Mouse (Mus musculus) midbrain, embryonic 10.5 days (tissue): ENCODE data around the gene Olfr1424. TPM values are rescaled to one million over a fixed set of nuclear protein-coding genes. Genes with fewer than 3 reads are reported as not detected.
"Not testable (repeated sequence)": the region's sequence is repeated elsewhere in the genome, so short reads cannot be mapped to it uniquely, and the experiment has no call there.

Source experiments
- DNase-seq: peaks from one replicate; pipeline ENCODE4 v3.0.0-alpha.2; 2017; ENCODE audit warnings: low spot score
- H3K27ac ChIP-seq: fragments of 300-500 bp; sonication (generic); replicated peaks from 2 replicates; pipeline ENCODE4 v1.5.1; 2016; ENCODE audit warnings: mild to moderate bottlenecking
- H3K27me3 ChIP-seq: fragments of 300-500 bp; sonication (generic); 2 replicates; pipeline ENCODE4 v1.6.1; 2016; ENCODE audit warnings: low read depth, mild to moderate bottlenecking; ENCODE audit not compliant: poor library complexity, severe bottlenecking
- H3K36me3 ChIP-seq: fragments of 300-500 bp; sonication (generic); 2 replicates; pipeline ENCODE4 v1.6.1; 2016; ENCODE audit warnings: mild to moderate bottlenecking, moderate library complexity
- H3K4me1 ChIP-seq: fragments of 300-500 bp; sonication (generic); 2 replicates; pipeline ENCODE4 v1.6.1; 2016
- H3K4me3 ChIP-seq: fragments of 300-500 bp; sonication (generic); 2 replicates; pipeline ENCODE4 v1.5.1; 2016; ENCODE audit warnings: mild to moderate bottlenecking, moderate library complexity
- H3K9me3 ChIP-seq: fragments of 300-500 bp; sonication (generic); replicated peaks from 2 replicates; pipeline ENCODE4 v1.6.1; 2016; ENCODE audit warnings: mild to moderate bottlenecking
- WGBS: fragments of 180-500 bp; shearing (Covaris S2); methylation state at CpG from one replicate; pipeline ENCODE4 v1.1.7; 2016; 5-methylcytosine and 5-hydroxymethylcytosine counted together
- polyA plus RNA-seq: library from polyadenylated mRNA; unstranded; fragments of >200 nt; fragmentation: Nextera tagmentation; extraction: Ambion mirVana; gene quantifications from 2 replicates; pipeline ENCODE4 v1.2.1, GENCODE M21; 2016

Olfr1424 gene
- polyA plus RNA-seq, result not detected in 2 replicates

GRCm38 (mm10) chr19:12062582-12062981, at the start of gene Olfr1424:
Gene Olfr1424, minus strand, starts transcription at chr19:12062682.
- DNase-seq, H3K4me1 ChIP-seq, H3K4me3 ChIP-seq, H3K9me3 ChIP-seq, H3K27ac ChIP-seq, H3K27me3 ChIP-seq, H3K36me3 ChIP-seq: not testable (repeated sequence)
- 93% methylated on average over 1 of the region's 1 CpGs for WGBS

GRCm38 (mm10) chr19:12104541-12104940, 42.1 kb upstream of the Olfr1424 start:
- no peak for DNase-seq
- Histone ChIP-seq H3K27ac (no peak overlapping the region), H3K4me1 (no peaks in the 10 kb centered on the region), H3K27me3 (no peaks in the 10 kb centered on the region), H3K36me3 (no peaks in the 10 kb centered on the region), H3K9me3 (no peaks in the 10 kb centered on the region), H3K4me3 (no peak overlapping the region)
- WGBS, result 73% methylated on average over 1 of the region's 1 CpGs

GRCm38 (mm10) chr19:12103234-12103633, 40.8 kb upstream of the Olfr1424 start, which contains the start of gene Olfr1427:
Gene Olfr1427, minus strand, starts transcription at chr19:12103334.
- H3K27me3 ChIP-seq, result no peaks in the 10 kb centered on the region
- no peaks in the 10 kb centered on the region for H3K36me3 ChIP-seq
- no peak within 1 kb of the TSS for H3K27ac ChIP-seq
- no peaks in the 10 kb centered on the region for H3K4me1 ChIP-seq
- 95% methylated on average over 2 of the region's 2 CpGs for WGBS
- no peaks in the 10 kb centered on the region for H3K9me3 ChIP-seq
- no peak within 1 kb of the TSS for H3K4me3 ChIP-seq
- DNase-seq, result no peak

- 92% methylated on average over 1 of the region's 1 CpGs for WGBS
- Histone ChIP-seq H3K4me1 (no peaks in the 10 kb centered on the region), H3K36me3 (no peaks in the 10 kb centered on the region), H3K9me3 (no peaks in the 10 kb centered on the region), H3K27me3 (no peaks in the 10 kb centered on the region), H3K4me3 (no peak within 1 kb of the TSS), H3K27ac (no peak within 1 kb of the TSS)
- DNase-seq, result no peak
Measured at GRCm38 (mm10) chr19:12091913-12092312, 29.4 kb upstream of the Olfr1424 start, which contains the start of gene Olfr1426. Gene Olfr1426, minus strand, starts transcription at chr19:12092013.

GRCm38 (mm10) chr19:12077631-12078030, 15.1 kb upstream of the Olfr1424 start, which contains the start of gene Olfr1425:
Gene Olfr1425, minus strand, starts transcription at chr19:12077731.
- H3K9me3 ChIP-seq, DNase-seq, H3K27me3 ChIP-seq, H3K36me3 ChIP-seq, H3K27ac ChIP-seq, H3K4me3 ChIP-seq, H3K4me1 ChIP-seq: not testable (repeated sequence)
- WGBS, result 87% methylated on average over 4 of the region's 4 CpGs

- not testable (repeated sequence) for H3K27me3 ChIP-seq, H3K36me3 ChIP-seq, H3K4me1 ChIP-seq, H3K27ac ChIP-seq, DNase-seq, H3K9me3 ChIP-seq, H3K4me3 ChIP-seq
- WGBS, result 74% methylated on average over 1 of the region's 1 CpGs
Measured at GRCm38 (mm10) chr19:12069546-12069945, 7.1 kb upstream of the Olfr1424 start.

GRCm38 (mm10) chr19:12067806-12068205, 5.3 kb upstream of the Olfr1424 start:
- H3K9me3 ChIP-seq, DNase-seq, H3K4me1 ChIP-seq, H3K36me3 ChIP-seq, H3K4me3 ChIP-seq, H3K27me3 ChIP-seq, H3K27ac ChIP-seq: not testable (repeated sequence)
- WGBS, result 73% methylated on average over 1 of the region's 1 CpGs

- Histone ChIP-seq H3K36me3 (no peaks in the 10 kb centered on the region), H3K27ac (no peak overlapping the region), H3K4me3 (no peak overlapping the region), H3K9me3 (no peaks in the 10 kb centered on the region), H3K4me1 (no peaks in the 10 kb centered on the region), H3K27me3 (no peaks in the 10 kb centered on the region)
- WGBS, result 89% methylated on average over 5 of the region's 5 CpGs
- DNase-seq, result no peak
Measured at GRCm38 (mm10) chr19:12043163-12043562, 19.3 kb downstream of the Olfr1424 start.

GRCm38 (mm10) chr19:12041217-12041616, 21.3 kb downstream of the Olfr1424 start, which contains the start of gene Olfr1423:
Gene Olfr1423, minus strand, starts transcription at chr19:12041317.
- 71% methylated on average over 2 of the region's 2 CpGs for WGBS

GRCm38 (mm10) chr19:12037727-12038126, 24.8 kb downstream of the Olfr1424 start:
- Histone ChIP-seq H3K4me1 (no peaks in the 10 kb centered on the region), H3K36me3 (no peaks in the 10 kb centered on the region), H3K27me3 (no peaks in the 10 kb centered on the region), H3K4me3 (no peak overlapping the region), H3K9me3 (no peaks in the 10 kb centered on the region), H3K27ac (no peak overlapping the region)
- DNase-seq, result no peak

More at GRCm38 (mm10) chr19:12041217-12041616, 21.3 kb downstream of the Olfr1424 start, which contains the start of gene Olfr1423:
- no peak for DNase-seq
- H3K36me3 ChIP-seq, result no peaks in the 10 kb centered on the region
- no peak within 1 kb of the TSS for H3K27ac ChIP-seq
- H3K9me3 ChIP-seq, result no peaks in the 10 kb centered on the region
- H3K27me3 ChIP-seq, result no peaks in the 10 kb centered on the region
- no peak within 1 kb of the TSS for H3K4me3 ChIP-seq
- H3K4me1 ChIP-seq, result no peaks in the 10 kb centered on the region

- no peaks in the 10 kb centered on the region for H3K4me1 ChIP-seq
- no peak overlapping the region for H3K27ac ChIP-seq
- H3K4me3 ChIP-seq, result no peak overlapping the region
- H3K36me3 ChIP-seq, result no peaks in the 10 kb centered on the region
- no peak for DNase-seq
- WGBS, result 96% methylated on average over 2 of the region's 2 CpGs
- H3K9me3 ChIP-seq, result no peaks in the 10 kb centered on the region
- no peaks in the 10 kb centered on the region for H3K27me3 ChIP-seq
Measured at GRCm38 (mm10) chr19:12026606-12027005, 35.9 kb downstream of the Olfr1424 start.

GRCm38 (mm10) chr19:12025333-12025732, 37.1 kb downstream of the Olfr1424 start:
- Histone ChIP-seq H3K36me3 (no peaks in the 10 kb centered on the region), H3K4me3 (no peak overlapping the region), H3K27me3 (no peaks in the 10 kb centered on the region), H3K27ac (no peak overlapping the region), H3K4me1 (no peaks in the 10 kb centered on the region), H3K9me3 (no peaks in the 10 kb centered on the region)
- no peak for DNase-seq
- 87% methylated on average over 3 of the region's 3 CpGs for WGBS

- whole genome bisulfite sequencing, result 85% methylated on average over 4 of the region's 4 CpGs
- no peak overlapping the region for H3K27ac ChIP-seq
- DNase-seq, result no peak
- H3K4me1 ChIP-seq, result peaks cover 2% of the 10 kb centered on the region
- no peaks in the 10 kb centered on the region for H3K9me3 ChIP-seq
- no peaks in the 10 kb centered on the region for H3K36me3 ChIP-seq
- no peaks in the 10 kb centered on the region for H3K27me3 ChIP-seq
- no peak overlapping the region for H3K4me3 ChIP-seq
Measured at GRCm38 (mm10) chr19:12024149-12024548, 38.3 kb downstream of the Olfr1424 start.

- Histone ChIP-seq H3K4me3 (no peak overlapping the region), H3K36me3 (no peaks in the 10 kb centered on the region), H3K9me3 (no peaks in the 10 kb centered on the region), H3K27me3 (no peaks in the 10 kb centered on the region), H3K27ac (no peak overlapping the region), H3K4me1 (peaks cover 9% of the 10 kb centered on the region)
- WGBS, result 67% methylated on average over 4 of the region's 4 CpGs
- no peak for DNase-seq
Measured at GRCm38 (mm10) chr19:12016192-12016591, 46.3 kb downstream of the Olfr1424 start.
